In genomic region chr11:86584898-86585597, GRCm38 (mm10) we compare ENCODE assay signal across 9 mouse cellular contexts. TPM values are rescaled to one million over a fixed set of nuclear protein-coding genes. Genes with fewer than 3 reads are reported as not detected.
DNase-seq lines count a peak whose midpoint lies in the region; ATAC-seq and TF ChIP-seq lines count a peak whose summit lies in the region.
"Had no signal": no experiment of that assay in that cellular context is flagged by ENCODE, and none has a peak within 500 bp of the region (broad histone marks: within the 10 kb centered on the region; RNA-seq: fewer than 3 reads in every experiment).

No protein-coding gene starts in this region.

- peak overlapping the region; percentile 65 for H3K4me3 ChIP-seq in kidney, adult 2 months (ENCODE audit: insufficient read depth, low read depth, low read length)
- peak overlapping the region; percentile 56 for H3K4me3 ChIP-seq in liver, embryonic 12.5 days
- H3K4me3 ChIP-seq in midbrain, embryonic 15.5 days = no peak overlapping the region

- peak overlapping the region; percentile 66 for H3K4me2 ChIP-seq in liver, embryonic 12.5 days
- H3K4me2 ChIP-seq in midbrain, embryonic 15.5 days = no peak overlapping the region

- TF ChIP-seq CTCF in kidney, adult 2 months (conservative IDR thresholded peaks at IDR 0.05; ENCODE audit: insufficient read depth, insufficient read length, low read depth, low read length) = no peak

- H3K4me1 ChIP-seq in kidney, adult 2 months (ENCODE audit: control insufficient read depth, insufficient read depth, low read length) = peaks cover 29% of the 10 kb centered on the region
- H3K4me1 ChIP-seq in liver, embryonic 12.5 days = peaks cover 89% of the 10 kb centered on the region
- peaks cover 9% of the 10 kb centered on the region; the same call in 1 of the 2 replicates for H3K4me1 ChIP-seq in midbrain, embryonic 15.5 days

- H3K36me3 ChIP-seq in kidney, adult 2 months (ENCODE audit: control insufficient read depth, insufficient read depth, low read length) = no peaks in the 10 kb centered on the region
- H3K36me3 ChIP-seq in liver, embryonic 12.5 days = peaks cover 28% of the 10 kb centered on the region
- no peaks in the 10 kb centered on the region for H3K36me3 ChIP-seq in midbrain, embryonic 15.5 days (replicated peaks)

- H3K27ac ChIP-seq in kidney, adult 2 months (ENCODE audit: insufficient read depth, low read depth, low read length) = peak overlapping the region; percentile 98
- H3K27ac ChIP-seq in liver, embryonic 12.5 days = peak overlapping the region; percentile 57
- H3K27ac ChIP-seq in midbrain, embryonic 15.5 days = no peak overlapping the region

- H3K9me3 ChIP-seq in liver, embryonic 12.5 days (replicated peaks) = no peaks in the 10 kb centered on the region
- H3K9me3 ChIP-seq in midbrain, embryonic 15.5 days = no peaks in the 10 kb centered on the region

- peak overlapping the region; percentile 73 for H3K9ac ChIP-seq in liver, embryonic 12.5 days
- no peak overlapping the region for H3K9ac ChIP-seq in midbrain, embryonic 15.5 days
- H3K9ac ChIP-seq: forebrain, postnatal 0 days had no signal

- 35% methylated on average over 7 of the region's 7 CpGs for WGBS in kidney, adult 2 months
- 45% methylated on average over 7 of the region's 7 CpGs for WGBS in liver, embryonic 12.5 days (ENCODE audit: insufficient replicate concordance)
- 56% methylated on average over 7 of the region's 7 CpGs for WGBS in midbrain, embryonic 15.5 days

- TF ChIP-seq POLR2A in kidney, adult 2 months (IDR thresholded peaks at IDR 0.05; ENCODE audit: low read depth, low read length) = no peak

- peak; percentile 74 for DNase-seq in kidney, adult 2 months
- DNase-seq in kidney, postnatal 14 days = no peak
- DNase-seq in CD4-positive helper T cell, adult 2 months (ENCODE audit: low read depth, low spot score) = peak; percentile 58
- peak; percentile 42 for DNase-seq in Muller cell, postnatal 12 days (ENCODE audit: inconsistent ontology term)
- no peak for DNase-seq in retina, embryonic 14.5 days (ENCODE audit: low spot score)
- DNase-seq: cerebellum, adult 9-11 months; forebrain, postnatal 0 days had no signal

- H3K27me3 ChIP-seq in kidney, adult 2 months (replicated peaks; ENCODE audit: control insufficient read depth, insufficient read depth, low read length) = no peaks in the 10 kb centered on the region
- no peaks in the 10 kb centered on the region for H3K27me3 ChIP-seq in liver, embryonic 12.5 days (replicated peaks)
- H3K27me3 ChIP-seq in midbrain, embryonic 15.5 days (replicated peaks) = no peaks in the 10 kb centered on the region

- ATAC-seq in liver, embryonic 12.5 days = no peak
- no peak for ATAC-seq in midbrain, embryonic 15.5 days (replicated peaks)
- ATAC-seq: forebrain, postnatal 0 days had no signal

RNA-seq across cellular contexts. Expression of gene Tubd1, which starts 40.3 kb away (rescaled TPM):
- polyA plus RNA-seq in kidney, adult 2 months (2012; rRNA removed) = 2.6 and 2.8 TPM in 2 replicates
- 13.7 and 14.8 TPM in 2 replicates for polyA plus RNA-seq in liver, embryonic 12.5 days (2016; fragmentation: Nextera tagmentation; extraction: Ambion mirVana)
- 6.8 and 6.9 TPM in 2 replicates for polyA plus RNA-seq in midbrain, embryonic 15.5 days (2015; fragmentation: Nextera tagmentation; extraction: Ambion mirVana)

RNA-seq across cellular contexts. Expression of gene Rps6kb1, which starts 40.4 kb away (rescaled TPM):
- 6.0 and 7.3 TPM in 2 replicates for polyA plus RNA-seq in kidney, adult 2 months (2012; rRNA removed)
- polyA plus RNA-seq in liver, embryonic 12.5 days (2016; fragmentation: Nextera tagmentation; extraction: Ambion mirVana) = 35.9 and 40.6 TPM in 2 replicates
- polyA plus RNA-seq in midbrain, embryonic 15.5 days (2015; fragmentation: Nextera tagmentation; extraction: Ambion mirVana) = 49.5 and 53.2 TPM in 2 replicates

Comparison
In these comparisons a context has a peak if more than half of its experiments do, and no peak if none do; other contexts are left out.
1. DNase-seq: peak in kidney, adult 2 months (single experiment), CD4-positive helper T cell, adult 2 months (single experiment) and Muller cell, postnatal 12 days (single experiment); none in kidney, postnatal 14 days (single experiment) and retina, embryonic 14.5 days (single experiment).